In the genomic region with DNA sequence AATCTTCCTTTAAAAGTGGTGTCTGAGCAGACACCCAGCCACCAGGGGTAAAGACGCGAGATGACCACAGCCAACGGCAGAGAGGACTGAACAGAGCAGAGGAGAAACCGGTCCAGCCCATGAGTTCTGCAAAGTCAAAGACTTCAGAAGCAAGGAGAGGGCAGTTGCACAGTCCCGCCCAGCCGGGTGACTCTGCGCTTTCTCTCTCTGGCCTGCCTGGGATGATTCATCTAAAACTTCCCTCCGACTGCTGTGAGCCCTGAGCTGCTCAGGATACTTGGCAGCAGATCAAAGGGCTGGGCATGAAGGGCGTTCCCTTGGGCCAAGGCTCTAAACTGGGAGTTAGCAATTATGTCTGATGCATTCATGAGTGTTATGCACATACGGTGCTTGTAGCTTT, we compare ENCODE assay signal across 8 mouse cellular contexts. TPM values are rescaled to one million over a fixed set of nuclear protein-coding genes. Genes with fewer than 3 reads are reported as not detected.
DNase-seq lines count a peak whose midpoint lies in the region; ATAC-seq and TF ChIP-seq lines count a peak whose summit lies in the region.

No protein-coding gene starts in this region.

- H3K27ac ChIP-seq in kidney, adult 2 months (ENCODE audit: insufficient read depth, low read depth, low read length): 0 out of 2 replicates have a peak overlapping the region, but pooled peaks have one; percentile 66
- peak overlapping the region; percentile 21; the same call in 1 of the 2 replicates for H3K27ac ChIP-seq in lung, embryonic 16.5 days (ENCODE audit: low read length)

- peak overlapping the region; percentile 5; the same call in 1 of the 2 replicates for H3K4me2 ChIP-seq in lung, embryonic 16.5 days (ENCODE audit: low read depth, low read length)

- no peaks in the 10 kb centered on the region for H3K9me3 ChIP-seq in lung, embryonic 16.5 days (ENCODE audit: control insufficient read depth, low read length)

- no peak overlapping the region for H3K9ac ChIP-seq in lung, embryonic 16.5 days (ENCODE audit: low read length)

- TF ChIP-seq CTCF in kidney, adult 2 months (conservative IDR thresholded peaks at IDR 0.05; ENCODE audit: insufficient read depth, insufficient read length, low read depth, low read length): no peak

- peak; percentile 87 for ATAC-seq in lung, embryonic 16.5 days (ENCODE audit: low read depth)

- no peak for TF ChIP-seq POLR2A in kidney, adult 2 months (IDR thresholded peaks at IDR 0.05; ENCODE audit: low read depth, low read length)

- H3K36me3 ChIP-seq in kidney, adult 2 months (ENCODE audit: control insufficient read depth, insufficient read depth, low read length): no peaks in the 10 kb centered on the region
- H3K36me3 ChIP-seq in lung, embryonic 16.5 days (ENCODE audit: control insufficient read depth, insufficient read depth, low read length): no peaks in the 10 kb centered on the region

- WGBS in kidney, adult 2 months: 4% methylated on average over 10 of the region's 10 CpGs
- 5% methylated on average over 10 of the region's 10 CpGs for WGBS in lung, embryonic 16.5 days

- peak; percentile 40 for DNase-seq in R1 (ENCODE audit: low read depth, low spot score)
- peak; percentile 77 for DNase-seq in embryo, embryonic 10 days (ENCODE audit: low spot score)
- peak; percentile 87 to 92 for DNase-seq in heart, adult 18-20 months
- DNase-seq in kidney, adult 2 months: peak; percentile 97
- peak; percentile 23 for DNase-seq in retina, embryonic 14.5 days (ENCODE audit: low spot score)
- DNase-seq in right cerebral cortex, postnatal 4 days: no peak
- DNase-seq in cerebellum, adult 11-12 months: no peak

- H3K4me3 ChIP-seq in kidney, adult 2 months (ENCODE audit: insufficient read depth, low read depth, low read length): no peak overlapping the region
- no peak overlapping the region for H3K4me3 ChIP-seq in lung, embryonic 16.5 days (ENCODE audit: low read length)

- H3K27me3 ChIP-seq in kidney, adult 2 months (replicated peaks; ENCODE audit: control insufficient read depth, insufficient read depth, low read length): no peaks in the 10 kb centered on the region
- H3K27me3 ChIP-seq in lung, embryonic 16.5 days (ENCODE audit: control insufficient read depth, insufficient read depth, low read depth, low read length): no peaks in the 10 kb centered on the region

- peaks cover 18% of the 10 kb centered on the region for H3K4me1 ChIP-seq in kidney, adult 2 months (ENCODE audit: control insufficient read depth, insufficient read depth, low read length)
- H3K4me1 ChIP-seq in lung, embryonic 16.5 days (replicated peaks; ENCODE audit: control insufficient read depth, insufficient read depth, low read length): peaks cover 11% of the 10 kb centered on the region

RNA-seq across cellular contexts. Expression of a gene that starts 51.2 kb away (rescaled TPM):
- total RNA-seq in heart, adult 18-20 months (2021): 1 to 10 TPM; 4.4 to 5.0 TPM
- 109 and 146 TPM in 2 replicates for polyA plus RNA-seq in kidney, adult 2 months (2012; rRNA removed)
- 12.3 and 13.4 TPM in 2 replicates for polyA plus RNA-seq in lung, embryonic 16.5 days (2015; fragmentation: Nextera tagmentation; extraction: Ambion mirVana)

Comparison
In these comparisons a context has a peak if more than half of its experiments do, and no peak if none do; other contexts are left out.
1. DNase-seq: peak in R1 (single experiment), embryo, embryonic 10 days (single experiment), heart, adult 18-20 months (2 of 2), kidney, adult 2 months (single experiment) and retina, embryonic 14.5 days (single experiment); none in right cerebral cortex, postnatal 4 days (single experiment) and cerebellum, adult 11-12 months (single experiment).